Mouse (Mus musculus) mesoderm, embryonic 11.5 days (tissue): ENCODE measurements around the gene Gm20388.

Experiments used
- DNase-seq: peaks from one replicate; pipeline ENCODE4 v3.0.0-alpha.2; 2012; ENCODE audit warnings: low read depth, low spot score

The Gm20388 gene

DNA sequence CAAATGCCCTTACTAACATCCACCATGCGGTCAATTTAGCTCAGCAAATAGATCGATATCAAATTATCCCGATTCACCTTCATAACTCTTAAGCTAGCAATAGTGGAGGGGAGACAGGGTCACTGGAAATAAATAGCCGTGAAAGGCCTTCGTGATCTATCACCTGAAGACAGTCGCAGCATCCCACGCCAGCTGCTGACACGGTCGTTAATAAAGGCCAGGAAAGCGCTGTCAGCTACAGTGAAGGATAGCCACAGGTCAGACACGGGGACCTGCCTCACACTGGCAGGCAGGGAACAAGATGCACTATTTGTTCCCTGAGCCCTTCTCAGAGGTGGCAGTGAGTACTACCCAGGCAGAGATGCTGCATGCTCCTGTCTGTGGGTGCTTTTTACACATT, 2909.1 kb downstream of the Gm20388 start:
- DNase-seq: peak; percentile 64

DNA sequence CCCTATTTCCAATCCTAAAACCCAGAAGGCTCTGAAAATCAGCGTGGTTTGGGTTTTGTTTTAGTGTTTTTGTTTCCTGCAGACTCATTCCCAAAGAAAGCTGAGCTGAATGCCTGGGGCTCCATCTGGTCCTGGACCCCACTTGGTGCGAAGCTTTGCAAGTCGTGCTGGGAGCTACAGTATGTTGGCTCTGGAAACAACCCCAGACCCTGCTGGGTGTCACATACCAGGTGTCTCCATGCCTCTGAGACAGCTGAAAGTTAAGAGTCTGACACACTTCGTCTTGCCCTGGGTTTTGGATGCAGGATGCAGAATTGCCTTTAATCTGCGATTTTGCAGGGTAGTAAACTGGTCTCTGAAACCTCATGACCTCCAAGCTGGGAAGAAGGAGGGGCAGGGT, 2913.9 kb downstream of the Gm20388 start:
- no peak for DNase-seq

DNA sequence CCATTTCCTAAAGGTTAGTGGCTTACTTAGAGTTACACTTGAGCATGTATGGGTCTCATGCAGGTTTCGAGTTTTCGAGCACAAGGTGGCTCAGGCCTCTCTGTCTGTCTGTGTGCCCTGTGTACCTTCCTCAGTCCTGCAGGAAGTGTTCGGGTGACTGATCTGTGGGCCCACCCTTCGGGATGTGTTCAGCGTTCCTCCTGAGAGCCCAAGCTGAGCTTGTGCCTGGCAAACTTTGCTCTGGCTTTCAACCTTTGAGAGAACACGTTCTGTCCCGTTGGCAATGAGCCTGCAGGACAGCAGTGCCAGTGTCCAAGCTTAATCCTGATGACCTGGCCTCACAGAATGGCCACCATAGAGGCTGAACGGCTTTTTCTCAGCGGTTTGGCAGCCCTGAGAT, 2914.3 kb downstream of the Gm20388 start:
- DNase-seq: no peak

DNA sequence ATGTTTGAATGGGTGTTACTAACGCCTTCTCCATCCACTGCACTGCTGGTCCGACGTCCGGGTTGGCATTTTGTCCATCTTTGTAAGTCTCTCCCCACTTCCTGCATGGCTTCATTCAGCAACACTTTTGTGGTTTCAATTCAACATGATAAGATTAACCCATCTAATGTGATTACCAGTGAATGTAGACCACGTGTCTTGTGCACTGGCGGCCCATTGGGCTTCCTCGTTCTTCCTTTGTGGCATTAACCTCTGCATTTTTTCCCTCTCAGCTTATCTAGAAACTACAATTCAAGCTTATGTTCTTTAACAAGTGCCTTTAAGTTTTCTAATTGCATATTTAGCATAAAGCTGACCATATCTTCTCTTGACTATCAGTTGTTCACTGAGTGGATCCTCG, 2914.8 kb downstream of the Gm20388 start:
- no peak for DNase-seq

DNA sequence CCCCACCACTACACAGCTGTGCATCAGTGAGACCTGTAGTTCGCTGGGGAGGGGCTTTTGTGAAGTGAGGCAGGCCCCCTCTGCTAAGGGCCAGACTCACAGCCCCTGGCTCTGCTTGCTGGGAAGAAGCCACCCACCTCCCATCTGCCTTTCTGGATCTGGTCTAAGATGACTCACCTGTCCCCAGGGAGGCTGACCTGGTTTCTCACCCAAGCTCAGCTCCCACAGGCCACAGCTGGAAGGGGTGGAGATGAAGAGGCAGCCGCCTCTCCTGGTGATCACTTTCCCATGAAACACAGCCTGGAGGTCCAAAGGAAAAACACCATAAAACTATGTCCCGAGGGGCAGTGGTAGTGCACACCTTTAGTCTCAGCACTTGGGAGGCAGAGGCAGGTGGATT, 2918.8 kb downstream of the Gm20388 start:
- no peak for DNase-seq

DNA sequence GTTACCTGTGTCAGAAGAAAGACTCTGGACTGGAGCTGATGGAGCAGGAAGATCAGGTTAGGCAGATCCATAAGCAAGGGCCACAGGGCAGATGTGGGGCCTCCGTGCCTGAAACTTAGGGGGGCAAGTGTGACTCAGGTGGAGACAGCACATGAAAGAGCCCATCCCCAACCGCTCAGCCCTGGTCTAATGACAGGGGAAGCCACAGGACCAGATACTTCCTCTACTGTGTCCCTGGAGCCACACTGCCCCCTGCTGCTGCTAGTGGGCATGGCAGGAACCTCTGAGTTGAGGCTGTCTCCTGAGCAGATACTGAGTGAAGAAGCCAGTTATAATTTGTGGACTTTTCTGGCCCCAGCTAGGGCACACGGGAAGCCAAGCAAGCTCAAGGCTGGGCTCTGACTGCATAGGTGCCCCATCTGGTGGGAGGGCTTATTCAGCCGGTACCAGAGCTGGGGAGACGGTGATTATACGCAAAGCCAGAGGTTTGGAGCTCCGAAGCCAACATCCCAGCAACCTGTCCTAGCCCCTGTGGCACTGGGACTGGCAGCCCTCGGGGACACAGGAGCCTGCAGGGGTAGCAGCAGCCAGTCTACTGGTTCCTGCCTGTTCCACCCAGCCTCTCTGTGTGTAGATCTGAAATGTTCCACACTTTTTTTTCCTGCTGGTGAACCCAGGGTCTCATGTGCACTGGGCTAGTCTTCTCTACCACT, 2919.9 kb downstream of the Gm20388 start:
- DNase-seq: peak; percentile 87

DNA sequence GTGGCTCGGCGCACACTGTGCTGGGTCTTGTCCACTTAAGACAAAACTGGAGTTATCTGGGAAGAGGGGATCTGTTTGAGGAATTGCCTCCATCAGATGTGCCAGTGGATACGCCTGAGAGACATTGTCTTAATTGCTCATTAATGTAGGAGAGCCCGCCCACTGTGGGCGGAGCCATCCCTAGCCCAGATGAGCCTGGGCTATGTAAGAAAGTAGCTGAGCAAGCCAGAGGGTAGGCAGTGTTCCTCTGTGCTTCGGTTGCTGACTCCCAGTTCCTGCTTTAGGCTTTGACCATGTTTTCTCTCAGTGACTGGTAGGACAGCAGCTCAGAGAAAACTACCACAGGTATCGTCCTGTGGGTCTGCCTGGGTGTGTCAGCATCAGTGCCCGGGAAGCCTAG, 2923.8 kb downstream of the Gm20388 start:
- no peak for DNase-seq

DNA sequence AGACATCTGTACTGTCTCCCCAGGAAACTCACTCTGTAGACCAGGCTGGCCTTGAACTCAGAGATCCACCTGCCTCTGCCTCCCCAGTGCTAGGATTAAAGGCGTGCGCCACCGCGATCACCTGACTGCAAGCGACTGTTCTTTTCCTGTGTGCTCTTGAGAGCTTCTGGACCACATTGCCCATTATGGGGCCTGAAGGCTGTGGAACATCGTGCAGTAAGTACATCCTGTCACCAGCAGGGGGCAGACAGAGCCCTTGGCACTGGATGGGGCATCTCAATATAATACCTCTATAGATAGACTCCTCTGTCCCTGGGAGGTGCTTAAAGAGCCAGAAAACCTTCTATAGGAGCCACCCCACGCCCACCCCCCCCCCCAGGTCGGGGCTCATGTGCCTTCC, 2924.3 kb downstream of the Gm20388 start:
- peak; percentile 86 for DNase-seq

DNA sequence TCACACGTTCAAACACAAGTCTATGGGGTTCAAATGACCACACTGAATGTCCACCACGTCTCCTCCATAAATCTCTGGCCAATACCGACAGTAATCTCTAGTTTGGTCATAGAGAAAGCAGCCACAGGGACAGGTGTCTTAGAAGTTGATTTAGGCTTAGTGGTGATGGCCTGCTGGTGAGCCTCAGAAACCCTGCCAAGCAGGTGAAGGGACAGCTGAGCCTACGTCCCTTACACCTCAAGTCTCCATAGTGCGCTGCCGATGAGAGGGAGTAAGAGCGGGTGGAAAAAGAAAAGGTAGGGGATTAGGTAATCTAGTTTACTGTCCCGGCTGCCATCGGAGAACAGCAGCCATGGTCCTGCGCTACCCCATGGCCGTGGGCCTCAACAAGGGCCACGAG, 2925.6 kb downstream of the Gm20388 start:
- DNase-seq: no peak

DNA sequence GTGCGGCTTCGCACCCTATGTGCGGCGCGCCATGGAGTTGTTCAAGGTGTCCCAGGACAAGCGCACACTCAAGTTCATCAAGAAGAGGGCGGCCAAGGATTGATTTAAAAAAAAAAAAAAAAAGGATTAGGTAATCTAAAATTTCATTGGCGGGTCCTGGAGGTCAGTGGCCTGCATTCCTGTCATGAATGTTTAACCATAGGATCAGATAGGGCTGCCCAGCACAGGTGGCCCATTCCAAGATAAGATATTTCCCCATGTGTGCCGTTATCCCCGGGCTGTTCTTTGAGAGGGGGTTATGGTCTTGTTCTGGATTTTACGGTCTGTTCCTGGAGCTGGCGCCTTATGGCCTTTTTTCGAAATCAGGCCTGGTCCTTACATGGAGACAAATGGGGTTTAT, 2926.1 kb downstream of the Gm20388 start:
- no peak for DNase-seq

DNA sequence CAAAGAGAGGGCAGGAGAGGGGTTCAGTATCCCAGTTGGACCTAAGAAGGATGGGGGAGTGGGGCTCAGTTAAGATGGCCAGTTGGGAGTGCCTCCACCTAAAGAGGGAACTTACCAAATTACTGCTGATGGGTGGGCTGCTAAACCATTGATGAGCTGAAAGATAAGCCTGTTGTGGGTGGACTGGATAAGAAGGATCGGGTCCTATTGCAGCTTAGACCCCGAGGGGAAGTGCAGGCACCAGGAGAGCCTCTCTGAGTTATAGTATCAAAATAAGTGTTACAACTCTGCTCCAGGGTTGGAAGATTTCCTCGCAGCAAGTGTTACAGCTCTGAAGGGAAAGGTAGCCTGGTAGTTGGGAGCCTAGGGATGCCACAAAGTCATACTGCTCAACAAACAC, 2933.5 kb downstream of the Gm20388 start:
- no peak for DNase-seq

DNA sequence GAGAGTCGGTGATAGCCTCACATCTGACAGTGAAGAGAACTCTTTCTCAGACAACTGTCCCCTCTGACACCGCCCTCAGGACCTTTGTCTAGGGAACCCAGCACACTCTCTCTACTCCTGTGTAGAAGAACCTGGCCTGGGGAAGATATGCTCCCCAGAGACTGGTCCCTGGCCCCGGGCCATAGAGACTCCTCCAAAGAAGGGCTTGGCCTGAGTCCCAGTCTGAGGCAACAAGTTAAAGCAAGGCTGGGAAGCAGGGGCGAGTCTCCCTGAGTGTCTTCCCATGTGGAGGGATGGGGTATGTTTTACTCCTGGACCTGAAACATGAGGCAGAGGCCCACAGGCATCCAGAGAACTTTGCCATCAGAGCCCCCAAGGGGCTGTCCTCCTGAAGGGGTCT, 2935.0 kb downstream of the Gm20388 start:
- DNase-seq: no peak

DNA sequence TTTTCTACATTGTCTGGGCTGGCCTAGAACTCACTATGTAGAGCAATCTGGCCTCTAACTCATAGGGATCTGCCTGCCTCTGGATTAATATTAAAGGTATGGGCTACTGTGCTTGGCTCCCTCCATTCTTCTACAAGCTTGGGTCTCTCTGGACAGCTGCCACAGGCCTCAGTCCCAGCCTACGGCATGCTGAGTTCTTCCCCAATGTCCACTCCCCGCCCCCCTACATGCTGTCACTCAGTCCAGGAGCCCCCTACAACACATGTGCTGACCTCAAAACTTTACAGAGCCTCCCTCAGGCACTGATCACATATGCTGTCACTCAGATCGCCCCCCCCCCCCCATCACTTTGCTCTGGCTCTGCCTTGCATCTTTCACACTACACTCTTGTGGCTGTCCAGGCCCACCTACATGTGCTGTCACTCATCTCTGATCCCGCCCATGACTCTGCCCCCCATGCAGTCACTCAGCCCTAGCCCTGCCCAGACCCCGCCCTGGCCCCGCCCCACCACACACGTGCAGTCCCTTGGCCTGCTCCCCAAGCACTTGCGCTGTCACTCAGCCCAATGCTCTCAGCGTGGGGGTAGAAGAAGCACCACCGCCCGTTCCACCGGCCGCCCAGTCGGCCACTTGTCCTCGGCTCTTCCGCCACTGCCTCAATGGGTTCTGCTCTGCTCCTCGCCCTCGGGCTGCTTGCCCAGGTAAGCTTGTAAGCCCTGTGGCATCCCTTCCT, 2937.4 kb downstream of the Gm20388 start, which contains the start of gene Cdh15:
TSS of gene Cdh15 (plus strand) at position 138 of the 733 bp plus-strand sequence.
- DNase-seq: peak; percentile 76

DNA sequence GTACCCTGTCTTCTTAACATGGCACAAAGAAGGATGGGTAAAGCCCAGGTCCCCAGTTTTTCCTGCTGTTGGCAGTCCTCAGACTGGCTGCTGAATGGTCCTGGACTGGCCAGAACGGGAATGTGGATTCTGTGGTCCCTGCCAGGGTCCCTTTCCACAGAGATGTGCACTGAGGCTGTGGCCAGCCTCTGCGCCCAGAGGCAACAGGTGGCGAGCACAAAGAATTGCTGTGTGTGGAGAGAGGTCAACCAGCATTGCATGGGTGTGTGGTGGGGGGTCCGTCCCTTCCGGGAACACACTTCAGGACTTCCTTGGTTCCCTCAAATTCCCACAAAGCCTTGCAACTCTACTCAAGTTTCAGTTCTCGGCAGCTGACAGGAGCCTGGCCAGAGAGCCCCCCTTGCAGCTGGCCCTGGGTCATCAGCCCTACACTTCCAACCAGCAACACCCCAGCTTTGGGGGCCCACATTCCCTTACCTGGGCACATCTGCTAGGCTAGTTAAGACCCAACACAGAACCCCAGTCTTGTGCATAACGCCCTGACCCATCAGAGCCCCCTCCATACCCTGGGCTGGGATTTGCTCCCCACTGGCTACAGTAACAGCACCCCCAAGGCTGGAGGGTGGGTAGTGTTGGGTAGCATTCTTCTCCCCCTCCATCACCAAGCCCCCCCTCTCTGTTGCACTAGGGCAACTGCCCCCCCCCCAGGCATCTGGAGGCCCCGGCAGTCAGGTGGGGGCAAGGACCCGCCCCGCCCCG, 2938.7 kb downstream of the Gm20388 start:
- DNase-seq: peak; percentile 20

DNA sequence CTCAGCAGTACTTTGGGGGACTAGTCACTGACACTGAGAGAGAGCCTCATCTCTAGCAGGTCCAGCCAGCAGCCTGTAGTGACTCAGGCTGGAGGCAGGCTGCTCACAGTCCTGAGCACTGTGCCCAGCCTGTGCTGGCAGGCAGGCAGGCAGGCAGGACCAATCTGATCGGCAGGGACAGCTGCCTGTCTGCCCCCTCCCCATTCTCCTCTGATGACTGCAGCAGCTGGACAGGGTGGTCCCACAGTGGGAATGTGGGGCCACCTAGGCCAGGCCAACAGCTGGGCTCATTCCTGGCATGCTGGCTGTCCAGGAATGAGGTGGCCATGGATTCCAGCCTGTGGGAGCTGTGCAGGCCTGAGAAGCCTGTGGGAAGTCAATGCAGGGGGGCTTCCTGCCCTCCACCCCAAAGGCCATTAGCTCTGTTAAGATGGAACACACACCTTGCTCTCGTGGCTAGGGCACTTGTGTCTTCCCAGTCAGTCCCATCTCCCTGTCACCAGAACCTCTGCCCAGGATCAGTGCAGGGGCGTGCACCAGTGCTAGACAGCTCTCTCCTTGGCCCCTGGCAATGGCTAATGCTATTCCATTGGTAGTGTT, 2940.1 kb downstream of the Gm20388 start:
- peak; percentile 58 for DNase-seq

DNA sequence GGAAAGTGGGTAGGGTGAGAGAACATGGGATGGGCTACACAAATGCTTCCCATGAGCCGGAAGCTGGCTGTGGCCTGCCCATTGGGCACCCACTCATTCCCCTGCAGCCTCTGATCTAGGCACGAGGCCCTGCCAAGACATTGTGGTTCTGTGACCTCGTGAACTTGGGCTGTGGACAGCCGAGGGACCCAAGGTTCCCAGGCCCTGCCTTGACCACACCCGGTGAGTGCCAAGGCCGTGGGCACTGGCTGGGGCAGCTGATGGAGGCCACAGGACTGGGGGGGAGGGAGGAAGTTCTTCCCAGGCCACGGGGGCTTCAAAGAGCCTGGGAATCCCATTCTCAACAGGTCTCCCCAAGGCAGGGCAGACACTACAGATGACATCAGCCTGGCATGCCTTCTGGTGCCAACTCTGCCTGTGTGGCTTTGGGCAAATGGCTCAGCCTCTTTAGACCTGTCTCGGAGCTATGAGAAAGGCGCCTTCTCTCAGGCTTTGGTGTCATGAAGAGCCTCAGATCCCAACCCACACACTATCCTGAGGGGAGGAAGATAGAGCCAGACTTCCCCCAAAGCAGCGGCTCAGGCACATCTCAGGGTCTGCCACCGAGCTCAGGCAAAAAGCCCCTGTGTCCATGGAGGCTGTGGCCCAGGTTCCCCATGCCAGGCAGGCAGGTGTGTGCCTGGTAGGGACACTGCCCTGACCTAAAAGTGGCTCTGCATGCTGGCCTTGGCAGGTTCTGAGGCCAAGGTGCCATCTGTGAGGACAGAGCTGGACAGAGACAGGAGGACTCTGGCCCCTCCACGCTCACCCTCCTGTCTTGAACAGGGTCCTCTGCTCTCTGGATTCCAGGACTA, 2941.3 kb downstream of the Gm20388 start:
- no peak for DNase-seq

DNA sequence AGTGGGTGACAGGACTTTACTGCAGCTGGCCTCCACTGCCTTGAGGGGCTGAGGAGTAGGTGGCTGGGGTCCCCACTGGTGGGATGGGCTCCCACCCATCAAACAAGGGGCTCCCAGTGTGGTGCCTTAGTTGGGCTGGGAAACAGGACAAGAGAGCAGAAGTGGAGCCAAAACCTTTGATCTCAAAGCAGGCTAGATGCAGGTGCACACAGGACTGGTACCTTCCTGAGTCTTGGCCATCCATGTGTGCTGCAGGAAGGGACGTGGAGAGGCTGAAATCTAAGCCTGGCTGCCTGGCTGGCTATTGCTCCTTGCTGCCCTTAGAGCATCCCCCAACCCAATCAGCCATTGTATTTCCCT, 2941.9 kb downstream of the Gm20388 start:
- no peak for DNase-seq

DNA sequence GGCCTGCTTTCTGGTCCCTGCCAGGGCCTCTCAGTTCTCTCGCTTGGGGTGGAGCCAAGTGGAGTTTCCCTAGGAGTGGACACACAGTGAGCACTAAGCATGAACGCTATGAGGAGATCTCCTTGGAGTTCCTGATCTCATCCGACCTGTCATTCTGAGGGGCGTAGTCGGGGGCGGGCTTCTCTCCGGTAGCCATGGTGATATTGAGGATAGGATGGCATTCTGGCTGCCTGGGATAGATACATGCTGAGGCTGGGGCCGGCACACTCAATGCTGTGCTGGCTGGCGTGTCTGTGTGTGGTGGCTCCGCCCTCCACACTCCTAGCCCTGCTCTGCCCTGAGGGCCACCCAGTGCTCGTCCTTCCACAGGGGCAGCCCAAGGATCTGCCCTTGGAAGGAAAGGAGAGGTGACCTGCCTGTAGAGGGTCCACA, 2942.7 kb downstream of the Gm20388 start:
- peak; percentile 43 for DNase-seq

DNA sequence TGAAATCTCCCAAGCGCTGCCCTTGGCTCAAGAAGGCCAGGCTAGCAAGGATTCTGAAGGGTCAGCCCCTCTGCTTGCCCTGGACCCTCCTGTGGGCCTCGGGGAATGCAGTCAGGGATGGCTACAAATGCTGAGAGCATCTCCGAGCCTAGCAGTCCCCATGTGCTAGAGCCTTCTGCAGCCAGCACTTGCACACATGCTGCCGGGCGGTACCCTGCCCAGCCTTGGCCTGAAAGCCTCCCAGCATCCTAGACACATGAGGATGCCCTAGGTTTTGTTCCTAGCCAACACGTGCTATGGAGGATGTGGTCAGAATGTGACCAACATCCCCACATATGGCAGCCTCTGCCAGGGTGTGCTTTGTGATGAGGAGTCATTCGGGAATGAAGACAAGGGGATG, 2943.7 kb downstream of the Gm20388 start:
- no peak for DNase-seq

DNA sequence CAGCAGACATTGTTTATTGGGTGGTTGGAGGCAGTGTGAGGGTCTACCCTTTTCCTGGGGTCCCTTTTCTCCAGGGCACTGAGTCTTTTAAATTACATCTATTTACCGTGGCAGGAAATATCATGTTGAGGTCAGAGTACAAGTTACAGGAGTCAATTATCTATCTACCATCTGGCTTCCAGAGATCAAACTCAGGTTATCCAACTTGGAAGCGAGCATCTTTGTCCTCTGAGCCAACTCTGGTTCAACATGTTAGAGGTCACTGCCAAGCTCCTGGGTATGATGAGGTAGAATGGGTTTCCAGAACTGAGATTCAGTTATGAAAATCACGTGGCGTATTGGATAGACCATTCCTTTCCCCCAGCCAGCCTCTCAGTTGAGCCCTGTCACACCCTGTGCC, 2944.5 kb downstream of the Gm20388 start:
- DNase-seq: no peak

DNA sequence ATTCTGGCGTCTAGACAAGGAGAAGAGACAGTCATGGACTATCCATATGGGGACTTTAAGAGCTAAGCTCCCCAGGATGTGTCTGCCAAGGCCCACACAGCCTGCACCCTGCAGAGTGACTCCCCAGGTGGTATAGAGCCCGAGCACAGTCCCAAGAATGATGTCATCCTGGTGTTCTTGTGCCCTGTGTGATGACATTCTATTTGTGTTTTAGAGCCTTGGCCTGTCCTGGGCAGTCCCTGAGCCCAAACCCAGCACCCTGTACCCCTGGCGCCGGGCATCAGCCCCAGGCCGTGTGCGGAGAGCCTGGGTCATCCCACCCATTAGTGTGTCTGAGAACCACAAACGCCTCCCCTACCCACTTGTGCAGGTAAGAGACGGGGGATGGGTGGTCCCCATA, 2945.6 kb downstream of the Gm20388 start:
- DNase-seq: no peak
